Mouse (Mus musculus): ENCODE results near the gene Wt1.

The Wt1 gene

DNA sequence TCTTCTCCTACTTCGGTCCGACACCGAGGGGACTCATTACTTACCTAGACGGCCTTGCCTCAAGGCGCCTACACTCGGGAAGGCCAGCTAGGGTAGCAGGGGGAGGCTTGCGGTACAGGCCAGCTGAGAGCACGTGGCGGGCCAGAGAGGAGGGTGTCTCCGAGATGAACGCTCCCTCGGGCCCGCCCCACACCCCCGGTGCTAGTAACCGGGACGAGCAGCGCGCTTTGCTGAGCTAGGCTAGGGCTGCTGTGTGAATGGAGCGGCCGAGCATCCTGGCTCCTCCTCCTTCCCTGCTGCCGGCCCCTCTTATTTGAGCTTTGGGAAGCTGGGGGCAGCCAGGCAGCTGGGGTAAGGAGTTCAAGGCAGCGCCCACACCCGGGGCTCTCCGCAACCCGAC, at the start of gene Wt1:
Gene Wt1, plus strand, starts transcription at position 251 of the 400 bp plus-strand sequence.
- no peak for DNase-seq (ENCODE audit: low spot score in 2 of 2)

DNA sequence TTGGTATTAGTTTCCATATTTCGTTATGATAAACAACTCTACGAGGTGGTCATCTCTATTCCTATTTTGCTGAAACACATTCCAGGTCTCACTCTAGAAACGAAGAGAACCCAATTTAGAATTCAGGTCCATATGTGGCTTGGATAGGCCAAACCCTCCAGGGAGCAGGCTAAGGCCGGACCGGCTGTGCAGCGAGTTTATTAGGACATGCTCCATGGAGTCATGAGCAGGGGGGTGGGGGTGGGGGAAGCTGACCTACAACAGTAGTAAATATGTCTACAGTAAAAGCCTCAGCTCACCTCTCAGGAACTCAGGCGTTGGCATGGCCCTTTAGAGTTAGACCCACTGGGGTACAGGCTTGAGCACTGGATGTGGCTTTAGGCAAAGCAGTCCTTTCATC, 49.2 kb upstream of the Wt1 start:
- DNase-seq (ENCODE audit: low spot score in 2 of 2) = no peak

- DNase-seq (ENCODE audit: low spot score in 2 of 2) = no peak
Observed at GRCm38 (mm10) chr2:105082256-105082790, 44.0 kb upstream of the Wt1 start.

DNA sequence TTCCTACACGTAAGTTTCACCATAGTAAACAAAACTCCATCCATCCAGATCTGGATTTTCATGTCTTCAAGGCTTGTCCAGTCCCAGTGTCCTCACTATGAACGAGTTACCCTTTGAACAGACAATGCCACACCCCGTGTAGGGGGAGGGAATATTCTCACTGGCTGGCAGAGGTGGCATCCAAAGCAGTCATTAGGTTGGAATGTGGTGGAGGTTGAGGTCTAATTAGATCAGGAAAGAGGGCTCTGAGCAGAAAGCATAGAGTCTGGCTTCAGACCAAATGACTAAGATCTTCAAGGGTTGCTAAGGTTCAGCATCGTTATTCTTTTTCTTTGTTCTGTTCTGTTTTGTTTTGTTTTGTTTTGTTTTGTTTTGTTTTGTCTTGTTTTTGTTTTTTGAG, 42.3 kb upstream of the Wt1 start:
- no peak for DNase-seq (ENCODE audit: low spot score in 2 of 2)

DNA sequence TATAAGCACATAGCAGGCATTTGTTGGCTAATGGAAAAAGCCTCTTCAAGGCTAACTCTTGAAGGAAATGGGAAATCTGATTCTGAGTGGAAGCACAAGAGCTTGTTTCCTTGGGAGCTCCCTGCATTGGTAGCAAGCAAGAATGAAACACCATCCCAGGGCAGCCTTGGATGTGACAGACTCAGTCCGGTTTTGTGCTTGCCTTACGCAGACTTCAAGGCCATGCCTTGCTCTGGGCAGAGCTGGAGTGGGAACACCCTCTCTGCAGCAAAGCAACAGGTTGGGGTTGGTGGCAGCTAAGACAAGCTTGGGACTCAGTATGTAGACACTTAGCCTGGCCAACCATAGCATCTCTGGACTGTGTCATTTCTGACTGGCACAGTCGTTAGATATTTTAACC, 40.2 kb upstream of the Wt1 start:
- no peak for DNase-seq (ENCODE audit: low spot score in 2 of 2)

- DNase-seq (ENCODE audit: low spot score in 2 of 2) = no peak
Observed at GRCm38 (mm10) chr2:105088005-105088404, 38.3 kb upstream of the Wt1 start.

GRCm38 (mm10) chr2:105089083-105089482, 37.2 kb upstream of the Wt1 start:
- no peak for DNase-seq (ENCODE audit: low spot score in 2 of 2)

DNA sequence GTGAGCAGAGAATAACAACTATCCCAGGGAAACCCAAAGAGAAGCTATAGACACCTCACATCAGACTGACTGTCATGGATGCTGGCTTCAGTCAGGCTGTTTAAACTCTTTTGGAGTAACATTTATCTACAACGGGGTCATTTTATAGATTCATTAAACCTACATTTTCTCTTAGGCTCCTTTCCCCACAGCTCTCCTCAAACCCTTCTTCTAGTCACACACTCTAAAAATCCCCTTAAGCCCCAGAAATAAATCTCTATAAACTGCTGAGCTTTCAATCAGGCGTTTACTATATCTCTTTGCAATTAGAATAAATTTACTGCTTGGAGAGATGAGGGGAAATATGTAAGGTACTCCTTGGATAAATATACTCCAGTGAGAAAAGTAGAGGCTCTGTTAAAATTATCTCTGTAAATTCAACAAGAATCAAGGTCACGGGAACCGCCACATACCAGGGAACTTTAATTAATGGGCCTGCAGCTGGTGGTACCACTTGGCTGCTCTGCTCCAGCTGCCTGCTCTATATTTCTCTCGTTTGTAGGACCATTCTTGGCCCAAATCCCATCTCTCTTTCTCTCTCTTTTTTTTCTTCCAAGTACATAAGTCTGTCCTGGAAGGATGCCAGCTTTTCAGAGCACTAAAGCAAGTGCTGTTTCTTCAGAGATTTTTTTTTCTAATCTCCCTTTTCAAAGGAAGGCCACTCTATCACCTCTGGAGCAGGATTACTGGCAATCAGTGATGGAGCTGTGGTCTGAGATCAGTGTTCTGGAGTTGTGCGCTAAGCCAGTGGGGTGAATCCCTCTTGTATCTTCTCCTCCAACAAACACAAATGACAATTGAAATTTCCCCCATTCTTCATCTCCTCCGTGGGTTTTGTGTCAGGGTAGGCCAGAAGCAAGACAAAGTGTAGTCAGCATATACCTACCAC, 36.5 kb upstream of the Wt1 start:
- DNase-seq (ENCODE audit: low spot score in 2 of 2) = no peak

DNA sequence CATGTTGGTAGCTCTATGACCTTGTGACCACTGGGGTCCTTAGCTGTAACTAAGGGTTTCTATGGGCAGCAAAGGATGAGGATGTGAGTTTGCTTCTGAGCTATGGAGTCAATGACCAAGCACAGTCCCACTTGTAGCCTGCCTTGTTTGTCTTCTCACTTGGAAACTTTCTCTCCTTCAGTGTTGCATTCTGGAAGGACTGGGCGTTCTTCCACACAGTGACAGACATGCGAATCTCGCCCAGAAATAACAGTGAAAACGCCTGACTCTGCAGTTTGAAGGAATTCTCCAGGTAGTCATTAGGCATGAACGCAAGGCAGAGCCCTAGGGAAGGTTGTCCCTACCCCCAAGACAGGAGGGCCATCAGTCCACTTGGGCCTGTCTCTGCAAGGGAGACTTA, 35.3 kb upstream of the Wt1 start:
- no peak for DNase-seq (ENCODE audit: low spot score in 2 of 2)

DNA sequence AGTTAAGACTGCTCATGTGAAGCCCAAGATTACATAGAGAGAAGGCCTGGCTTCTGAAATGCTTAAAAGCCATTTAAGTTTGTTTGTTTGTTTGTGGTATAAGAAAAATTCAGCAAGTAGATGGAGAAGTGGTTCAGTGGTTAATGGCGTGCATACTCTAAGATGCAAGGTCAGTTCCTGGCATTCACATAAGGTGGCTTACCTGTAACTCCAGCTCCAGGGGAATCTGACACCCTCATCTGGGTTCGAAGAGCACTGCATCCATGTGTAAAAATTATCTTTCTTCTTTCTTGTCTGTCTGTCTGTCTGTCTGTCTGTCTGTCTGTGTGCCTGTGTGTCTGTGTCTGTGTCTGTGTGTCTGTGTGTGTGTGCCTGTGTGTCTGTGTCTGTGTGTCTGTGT, 34.6 kb upstream of the Wt1 start, which contains the start of gene Gm11060:
Gene Gm11060, plus strand, starts transcription at position 301 of the 400 bp plus-strand sequence.
- no peak for DNase-seq (ENCODE audit: low spot score in 2 of 2)

GRCm38 (mm10) chr2:105097294-105097953, 28.9 kb upstream of the Wt1 start:
- no peak for DNase-seq (ENCODE audit: low spot score in 2 of 2)

- DNase-seq (ENCODE audit: low spot score in 2 of 2) = no peak
Observed at GRCm38 (mm10) chr2:105099410-105099809, 26.9 kb upstream of the Wt1 start.

DNA sequence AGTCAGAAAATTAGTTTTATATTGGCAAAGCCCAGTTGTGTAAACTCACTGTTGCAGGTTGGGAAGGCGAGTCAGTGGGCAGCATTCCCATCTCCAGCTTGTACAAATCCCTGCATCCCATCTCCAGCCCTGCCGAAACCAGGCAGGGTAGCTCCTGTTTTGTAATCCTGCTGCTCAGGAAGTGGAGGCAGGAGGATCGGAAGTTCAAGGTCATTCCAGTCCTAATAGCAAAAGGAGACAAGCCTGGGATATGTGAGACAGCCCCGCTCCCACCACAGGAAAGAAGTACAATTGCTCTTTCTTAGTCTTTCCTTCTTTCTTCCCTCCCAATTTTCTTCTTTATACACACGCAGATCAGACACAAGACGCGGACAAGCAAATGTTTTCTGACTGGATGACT, 25.8 kb upstream of the Wt1 start:
- DNase-seq (ENCODE audit: low spot score in 2 of 2) = no peak

DNA sequence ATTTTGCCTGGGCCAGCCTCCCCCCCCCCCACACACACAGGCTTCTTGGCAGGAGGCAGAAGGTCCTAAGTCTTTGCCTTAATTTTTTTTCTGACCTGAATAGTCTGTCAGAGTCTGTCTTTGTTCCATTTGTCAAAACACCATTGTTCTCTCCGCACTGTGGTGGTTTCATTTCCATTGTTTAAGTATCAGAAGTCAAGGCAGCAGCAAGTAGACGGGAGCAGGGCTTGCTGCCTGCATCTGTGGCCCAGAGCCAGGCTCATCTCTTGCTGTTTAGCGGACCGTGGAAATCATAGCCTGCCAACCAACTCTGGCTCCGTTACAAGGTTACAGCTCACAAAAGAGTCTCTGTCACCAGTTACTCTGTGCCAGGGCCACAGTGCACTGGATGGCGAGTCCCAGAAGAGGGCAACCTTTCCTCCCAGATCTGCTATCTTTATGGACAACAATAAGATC, 17.6 kb upstream of the Wt1 start:
- no peak for DNase-seq (ENCODE audit: low spot score in 2 of 2)

DNA sequence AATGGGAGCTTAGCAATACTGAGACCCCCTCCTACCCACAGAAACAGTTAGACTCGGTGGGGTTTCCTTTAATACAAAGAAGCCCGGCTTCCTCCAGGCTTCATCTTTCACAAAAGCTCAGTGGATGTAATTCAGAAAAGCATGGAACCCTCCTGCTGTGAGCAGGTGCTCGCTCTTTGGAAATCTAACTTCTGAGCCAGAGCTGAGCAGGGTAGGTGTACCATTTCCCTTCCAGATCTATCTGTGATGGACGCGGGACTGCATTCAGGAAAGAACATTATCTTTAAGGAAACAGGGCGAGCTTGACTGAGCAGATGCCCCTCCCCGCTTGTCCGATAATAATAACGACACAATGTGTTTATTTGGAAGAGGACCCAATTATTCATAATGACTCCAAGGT, 12.3 kb upstream of the Wt1 start:
- no peak for DNase-seq (ENCODE audit: low spot score in 2 of 2)

DNA sequence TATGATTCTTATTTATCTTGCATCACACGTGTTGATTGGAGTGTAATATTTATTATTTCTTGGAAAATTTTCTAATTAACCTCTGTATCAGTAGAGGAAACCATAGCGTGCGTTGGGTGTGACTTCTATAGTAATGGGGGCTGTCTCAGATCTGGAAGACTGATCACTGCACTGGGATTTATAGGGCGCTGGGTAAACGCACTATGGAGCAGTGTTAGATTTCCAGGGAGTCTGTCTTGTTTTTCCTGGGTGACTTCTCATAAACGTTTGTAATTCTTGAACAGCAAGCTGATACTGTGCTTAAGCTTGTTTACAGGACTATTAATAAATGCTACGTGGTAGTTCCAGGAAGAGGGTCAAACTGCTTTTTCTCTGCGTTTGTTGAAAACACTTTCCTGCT, 8.7 kb upstream of the Wt1 start:
- no peak for DNase-seq (ENCODE audit: low spot score in 2 of 2)

- DNase-seq (ENCODE audit: low spot score in 2 of 2) = no peak
Observed at GRCm38 (mm10) chr2:105122216-105122615, 4.1 kb upstream of the Wt1 start.

DNA sequence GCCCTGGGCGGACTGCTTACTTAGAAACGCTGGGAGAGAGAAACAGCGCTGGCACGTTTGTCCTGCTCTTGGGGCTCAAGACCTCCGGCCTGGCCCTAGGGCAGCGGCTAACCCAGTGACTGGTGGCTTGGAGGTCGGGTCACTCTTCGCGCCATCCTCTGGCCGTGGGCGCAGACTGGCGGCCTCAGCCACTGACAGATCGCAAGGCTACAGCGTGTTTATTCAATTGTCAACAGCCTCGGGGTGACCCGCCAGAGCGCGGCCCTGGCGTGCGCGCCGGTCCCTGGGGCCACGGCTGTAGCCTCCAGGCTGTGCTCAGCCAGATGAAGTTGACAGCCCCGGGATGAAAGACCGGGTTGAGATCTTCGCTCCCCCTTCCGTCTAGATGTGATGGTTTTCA, 3.4 kb upstream of the Wt1 start:
- no peak for DNase-seq (ENCODE audit: low spot score in 2 of 2)

- DNase-seq (ENCODE audit: low spot score in 2 of 2) = no peak
Observed at GRCm38 (mm10) chr2:105123431-105123830, 2.9 kb upstream of the Wt1 start.

- no peak for DNase-seq (ENCODE audit: low spot score in 2 of 2)
Observed at GRCm38 (mm10) chr2:105123881-105124280, 2.4 kb upstream of the Wt1 start.

GRCm38 (mm10) chr2:105124391-105124790, 1.9 kb upstream of the Wt1 start:
- DNase-seq (ENCODE audit: low spot score in 2 of 2) = no peak

GRCm38 (mm10) chr2:105125205-105125604, 1.1 kb upstream of the Wt1 start:
- no peak for DNase-seq (ENCODE audit: low spot score in 2 of 2)

GRCm38 (mm10) chr2:105125641-105126040, 688 bp upstream of the Wt1 start:
- no peak for DNase-seq (ENCODE audit: low spot score in 2 of 2)

All from natural killer cell, adult 2 months (primary cell).